Mouse (Mus musculus) cerebellum, adult 2 months (tissue): ENCODE data around the gene Abcb5. TPM values are rescaled to one million over a fixed set of nuclear protein-coding genes. Genes with fewer than 3 reads are reported as not detected.

Source experiments
- DNase-seq, 2 experiments: peaks; one replicate each; pipeline ENCODE4 v3.0.0; 2021
- H3K27ac ChIP-seq: fragments of 200-500 bp; 2 replicates; pipeline ENCODE4 v1.5.1; 2012; ENCODE audit warnings: low read length, control low read depth, inconsistent platforms; ENCODE audit not compliant: insufficient read depth
- H3K27me3 ChIP-seq: fragments of 200-500 bp; 2 replicates; pipeline ENCODE4 v1.6.1; 2012; ENCODE audit warnings: inconsistent platforms, mild to moderate bottlenecking, low read length, moderate library complexity; ENCODE audit not compliant: control insufficient read depth, insufficient read depth
- H3K4me1 ChIP-seq: fragments of 200-500 bp; 2 replicates; pipeline ENCODE4 v1.6.1; 2011; ENCODE audit warnings: low read length; ENCODE audit not compliant: control insufficient read depth, insufficient read depth
- H3K4me3 ChIP-seq: fragments of 200-500 bp; replicated peaks from 2 replicates; pipeline ENCODE3; 2011; ENCODE audit warnings: mild to moderate bottlenecking, low read depth, low read length, control low read depth; ENCODE audit not compliant: insufficient read depth
- CTCF ChIP-seq: fragments of 200-500 bp; IDR thresholded peaks from 2 replicates; pipeline ENCODE4 v1.5.1; 2011; ENCODE audit warnings: low read depth, mild to moderate bottlenecking, control low read depth, low read length, moderate library complexity, borderline replicate concordance; ENCODE audit not compliant: insufficient read depth
- POLR2A ChIP-seq: fragments of 200-500 bp; IDR thresholded peaks from 2 replicates; pipeline ENCODE4 v1.6.1; 2011; ENCODE audit warnings: low read length, control low read depth, borderline replicate concordance; ENCODE audit not compliant: insufficient read depth
- WGBS: fragments of 180-500 bp; shearing (Covaris S2); methylation state at CpG from one replicate; pipeline ENCODE4 v1.1.7; 2018; 5-methylcytosine and 5-hydroxymethylcytosine counted together
- polyA plus RNA-seq: library from polyadenylated mRNA; depleted of rRNA; stranded (reverse); fragments of >200 nt; gene quantifications from 2 replicates; pipeline ENCODE4 v1.2.3, GENCODE M21; 2012; rRNA removed

Gene Abcb5
- polyA plus RNA-seq, 1 experiment, result not detected

GRCm38 (mm10) chr12:118836411-118837341, 129.5 kb downstream of the Abcb5 start:
- no peak for DNase-seq
- Histone ChIP-seq H3K27ac (no peak overlapping the region), H3K27me3 (peaks cover 5% of the 10 kb centered on the region; the same call in 1 of the 2 replicates), H3K4me3 (no peak overlapping the region), H3K4me1 (no peaks in the 10 kb centered on the region)
- TF ChIP-seq CTCF (no peak), POLR2A (no peak)
- WGBS, result under 1% methylated on average over 72 of the region's 72 CpGs

- WGBS, result 61% methylated on average over 6 of the region's 6 CpGs
- TF ChIP-seq CTCF (no peak), POLR2A (no peak)
- Histone ChIP-seq H3K4me1 (no peaks in the 10 kb centered on the region), H3K4me3 (no peak overlapping the region), H3K27ac (no peak overlapping the region), H3K27me3 (no peaks in the 10 kb centered on the region; the same call in 1 of the 2 replicates)
- no peak for DNase-seq
Measured at GRCm38 (mm10) chr12:118829881-118830280, 136.3 kb downstream of the Abcb5 start.

Other genes with a start within 250 kb of the Abcb5 start
- gene Sp8, start 120.1 kb downstream of the Abcb5 start, polyA plus RNA-seq, result 0.08 and 0.13 TPM in 2 replicates